Mouse (Mus musculus): ENCODE results near the gene Slc39a9.

The Slc39a9 gene

DNA sequence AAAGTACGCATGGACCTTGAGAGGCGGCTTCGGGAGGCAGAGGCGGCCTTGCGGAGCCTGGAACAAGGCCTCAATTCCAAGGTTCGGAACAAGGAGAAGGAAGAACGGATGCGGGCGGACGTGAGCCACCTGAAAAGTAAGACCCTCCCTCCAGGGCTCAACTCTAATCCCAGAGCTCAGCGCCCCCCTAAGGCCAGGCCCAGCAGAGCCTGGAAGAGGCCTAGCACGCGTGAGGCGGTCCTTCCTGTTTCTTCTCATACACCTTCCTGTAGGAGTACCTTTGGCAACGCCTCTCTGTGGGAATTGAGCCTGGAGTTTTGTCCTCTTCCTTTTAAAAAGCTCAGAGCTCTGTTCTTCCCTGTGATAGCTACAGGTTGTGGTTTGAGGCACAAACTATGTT lies 77.8 kb downstream of the Slc39a9 start:
- DNase-seq: no peak

DNA sequence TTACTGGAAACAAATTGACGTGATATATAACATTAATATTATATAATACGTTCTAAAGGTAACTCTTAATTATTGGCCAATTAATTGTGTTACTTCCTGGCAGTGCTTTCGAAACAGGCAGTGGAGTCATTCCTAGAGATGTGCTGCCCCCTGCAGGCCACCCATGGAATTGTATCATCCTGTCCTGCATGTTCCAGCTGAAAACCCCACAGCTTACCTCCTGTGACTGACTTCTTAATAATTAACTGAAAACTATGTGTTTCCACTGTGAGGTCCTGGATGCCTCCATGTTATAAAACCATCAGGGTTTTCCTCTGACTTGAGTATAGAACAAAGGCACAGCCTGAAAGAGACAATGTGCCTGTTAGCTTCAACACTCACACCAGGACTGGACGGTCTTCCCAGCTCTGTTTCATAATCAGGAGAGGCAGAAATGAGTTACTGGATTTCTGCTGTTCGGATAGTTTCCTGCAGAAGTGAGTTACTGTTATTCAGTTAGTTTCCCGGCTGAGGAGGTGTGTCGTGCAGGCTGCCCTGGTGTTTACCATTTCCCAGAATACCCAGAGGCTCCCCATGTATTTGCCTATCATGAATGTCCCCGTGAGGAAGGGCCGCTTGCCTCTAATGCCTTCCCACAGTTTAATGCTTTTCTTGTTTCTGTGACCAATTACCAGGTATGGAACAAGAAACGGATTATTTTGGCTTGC lies 81.3 kb downstream of the Slc39a9 start:
- peak; percentile 81 to 89 for DNase-seq

DNA sequence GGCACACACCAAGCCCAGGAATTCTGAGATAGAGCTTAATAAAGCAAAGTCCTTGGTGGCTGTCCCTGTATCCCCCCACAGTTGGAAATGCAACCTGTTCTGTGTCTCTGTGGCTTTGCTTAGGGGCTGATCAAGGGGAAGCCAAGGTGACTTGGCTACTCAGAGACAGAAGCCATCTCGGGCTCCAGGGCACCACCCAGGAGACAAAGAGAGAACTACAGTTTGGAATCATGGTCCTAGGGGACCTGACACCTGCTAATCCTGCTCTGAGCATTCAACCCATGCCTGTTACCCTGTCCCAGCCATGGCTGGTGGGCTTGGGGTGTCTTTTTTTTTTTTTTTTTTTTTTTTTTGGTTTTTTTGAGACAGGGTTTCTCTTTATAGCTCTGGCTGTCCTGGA lies 84.5 kb downstream of the Slc39a9 start:
- no peak for DNase-seq

DNA sequence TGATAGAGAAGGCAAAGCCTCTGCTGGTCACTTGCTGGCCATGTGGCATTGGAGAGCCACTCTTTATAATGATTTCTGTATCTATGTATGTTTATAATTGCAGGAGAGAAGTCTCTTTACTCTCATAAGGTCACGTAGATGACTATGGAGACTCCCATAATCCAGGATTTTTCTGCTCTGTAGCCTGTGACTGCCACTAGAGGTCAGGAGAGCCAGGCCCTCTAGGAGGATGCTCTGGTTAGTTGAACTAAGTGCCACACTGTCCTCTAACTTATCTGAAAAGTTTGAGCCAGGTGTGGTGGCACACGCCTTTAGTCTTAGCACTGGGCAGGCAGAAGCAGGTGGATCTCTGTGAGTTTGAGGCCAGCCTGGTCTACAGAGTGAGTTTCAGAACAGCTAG lies 85.1 kb downstream of the Slc39a9 start:
- no peak for DNase-seq

DNA sequence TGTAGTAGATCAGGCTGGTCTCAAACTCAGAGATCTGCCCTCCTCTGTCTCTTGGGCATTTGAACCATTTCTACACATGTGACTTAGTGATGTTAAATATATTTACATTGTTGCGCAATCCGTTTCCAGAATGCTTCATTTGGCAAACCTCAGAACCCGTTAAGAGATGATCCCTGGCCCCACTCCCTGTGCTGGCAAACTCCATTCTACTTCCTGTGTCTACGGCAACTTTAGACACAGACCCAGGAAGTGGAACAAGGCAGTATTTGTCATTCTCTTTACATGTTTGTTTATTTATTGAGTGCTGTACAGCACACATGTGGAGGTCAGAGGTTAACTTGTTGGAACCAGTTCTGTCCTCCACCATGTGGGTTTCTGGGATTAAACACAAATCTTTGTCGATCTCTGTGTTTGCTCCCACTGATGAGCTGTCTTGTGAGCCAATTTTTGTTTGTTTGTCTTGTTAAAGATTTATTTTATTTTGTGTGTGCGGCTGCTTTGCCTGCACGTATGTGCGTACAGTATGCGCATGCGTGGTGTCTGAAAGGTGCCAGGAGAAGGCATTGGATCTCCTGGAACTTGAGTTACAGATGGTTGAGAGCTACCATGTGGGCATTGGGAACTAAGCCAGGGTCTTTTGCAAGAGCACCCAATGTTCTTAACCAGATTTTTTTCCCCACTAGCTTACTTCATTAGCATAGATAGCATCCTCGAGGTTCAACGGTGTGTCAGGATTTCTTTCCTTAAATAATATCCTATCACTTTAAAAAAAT lies 86.3 kb downstream of the Slc39a9 start:
- DNase-seq: no peak

DNA sequence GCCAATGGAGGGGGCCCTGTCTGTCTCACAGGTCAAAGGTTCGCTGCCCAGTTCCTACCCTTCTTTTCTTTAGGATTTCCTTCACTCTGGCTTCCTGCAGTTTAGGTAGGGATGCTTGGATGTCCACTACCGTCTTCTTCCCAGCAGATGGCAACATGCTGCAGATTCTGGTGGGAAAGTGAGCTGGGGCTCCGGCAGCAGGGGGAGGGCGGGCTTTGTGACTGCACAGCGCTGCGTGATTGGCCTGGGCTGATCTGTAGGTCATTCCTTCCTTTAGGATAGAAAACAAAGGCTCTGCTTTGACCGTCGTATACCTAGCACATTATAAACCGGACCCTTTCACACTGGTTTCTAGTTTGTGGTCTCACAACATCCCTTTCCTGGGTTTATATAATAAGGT lies 86.9 kb downstream of the Slc39a9 start:
- DNase-seq: peak; percentile 65 to 81
